Mouse (Mus musculus) neural tube, embryonic 14.5 days (tissue): ENCODE measurements at regions not wholly inside any gene's neighbourhood (a gene's known extent, or its start where the extent isn't known, plus 50 kb on each side); places are given as distances from the start of the nearest gene placed in this dataset.

Source experiments
- ATAC-seq: fragments of 200-750 bp; cut with Nextera tagmentation; 2 replicates; pipeline ENCODE4 v1.8.0; 2017; ENCODE audit warnings: low read depth, mild to moderate bottlenecking, moderate TSS enrichment, moderate library complexity
- H3K27ac ChIP-seq: fragments of 300-500 bp; sonication (generic); 2 replicates; pipeline ENCODE4 v1.5.1; 2014; ENCODE audit warnings: low read depth, mild to moderate bottlenecking, control low read depth, low read length, moderate library complexity, mixed read lengths
- H3K27me3 ChIP-seq: fragments of 300-500 bp; sonication (generic); 2 replicates; pipeline ENCODE4 v1.6.1; 2014; ENCODE audit warnings: low read length; ENCODE audit not compliant: control insufficient read depth, insufficient read depth
- H3K36me3 ChIP-seq: fragments of 300-500 bp; sonication (generic); 2 replicates; pipeline ENCODE4 v1.6.1; 2014; ENCODE audit warnings: low read length, mixed read lengths; ENCODE audit not compliant: control insufficient read depth, insufficient read depth
- H3K4me1 ChIP-seq: fragments of 300-500 bp; sonication (generic); 2 replicates; pipeline ENCODE4 v1.6.1; 2014; ENCODE audit warnings: low read length; ENCODE audit not compliant: control insufficient read depth, insufficient read depth
- H3K4me2 ChIP-seq: fragments of 300-500 bp; sonication (generic); 2 replicates; pipeline ENCODE4 v1.6.1; 2014; ENCODE audit warnings: mild to moderate bottlenecking, low read depth, low read length, control low read depth
- H3K4me3 ChIP-seq: fragments of 300-500 bp; sonication (generic); 2 replicates; pipeline ENCODE4 v1.5.1; 2014; ENCODE audit warnings: low read depth, low read length, control low read depth, mixed read lengths
- H3K9ac ChIP-seq: fragments of 300-500 bp; sonication (generic); replicated peaks from 2 replicates; pipeline ENCODE4 v1.6.1; 2014; ENCODE audit warnings: low read depth, mild to moderate bottlenecking, control low read depth, low read length, mixed read lengths
- H3K9me3 ChIP-seq: fragments of 300-500 bp; sonication (generic); 2 replicates; pipeline ENCODE4 v1.6.1; 2016; ENCODE audit warnings: low read length; ENCODE audit not compliant: control insufficient read depth
- WGBS: fragments of 180-500 bp; shearing (Covaris S2); extraction: QIAGEN DNeasy Blood & Tissue Kit; methylation state at CpG from one replicate; pipeline ENCODE4 v1.1.7; 2014; 5-methylcytosine and 5-hydroxymethylcytosine counted together

- H3K27me3 ChIP-seq = 0 out of 2 replicates have a peak, but pooled peaks cover 4% of the 10 kb centered on the region
Observed at GRCm38 (mm10) chr1:91734731-91735130, 66.5 kb upstream of the Twist2 start.

DNA sequence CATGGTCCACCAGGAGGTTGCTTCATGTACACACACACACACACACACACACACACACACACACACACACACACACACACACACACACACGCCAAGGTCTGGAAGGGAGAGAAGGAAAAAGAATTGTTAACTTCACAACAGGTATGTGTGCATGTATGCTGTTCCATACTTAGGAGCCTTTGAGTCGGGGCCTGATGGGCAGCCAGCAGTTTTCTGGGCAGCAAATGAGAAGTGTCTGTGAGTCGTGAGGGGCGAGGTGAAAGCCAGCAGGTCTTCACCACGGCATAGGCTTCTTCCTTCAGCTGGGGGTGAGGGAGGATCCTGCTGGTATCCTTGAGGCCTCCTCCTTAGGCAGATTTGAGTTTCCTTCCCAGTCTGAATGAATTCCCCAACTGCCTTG lies 65.8 kb upstream of the Twist2 start:
- Histone ChIP-seq H3K4me1 (peaks cover 8% of the 10 kb centered on the region; the same call in 1 of the 2 replicates), H3K9ac (no peak overlapping the region), H3K4me2 (no peak overlapping the region), H3K36me3 (no peaks in the 10 kb centered on the region), H3K9me3 (no peaks in the 10 kb centered on the region), H3K27me3 (0 out of 2 replicates have a peak, but pooled peaks cover 4% of the 10 kb centered on the region), H3K4me3 (no peak overlapping the region), H3K27ac (no peak overlapping the region)
- no peak for ATAC-seq
- WGBS = 78% methylated on average over 5 of the region's 5 CpGs

More at GRCm38 (mm10) chr1:91734731-91735130, 66.5 kb upstream of the Twist2 start:
- 92% methylated on average over 2 of the region's 2 CpGs for WGBS
- no peaks in the 10 kb centered on the region for H3K36me3 ChIP-seq
- H3K4me1 ChIP-seq = peaks cover 8% of the 10 kb centered on the region; the same call in 1 of the 2 replicates
- no peak overlapping the region for H3K4me2 ChIP-seq
- no peak overlapping the region for H3K27ac ChIP-seq
- H3K9ac ChIP-seq = no peak overlapping the region
- no peaks in the 10 kb centered on the region for H3K9me3 ChIP-seq
- ATAC-seq = no peak
- no peak overlapping the region for H3K4me3 ChIP-seq

GRCm38 (mm10) chr1:91740661-91741060 lies 60.6 kb upstream of the Twist2 start:
- H3K9ac ChIP-seq = no peak overlapping the region
- ATAC-seq = no peak
- WGBS = 90% methylated on average over 8 of the region's 8 CpGs

GRCm38 (mm10) chr1:91742031-91742430 lies 59.2 kb upstream of the Twist2 start:
- no peaks in the 10 kb centered on the region for H3K4me1 ChIP-seq
- no peaks in the 10 kb centered on the region for H3K36me3 ChIP-seq
- no peak overlapping the region for H3K9ac ChIP-seq
- no peak overlapping the region for H3K27ac ChIP-seq
- H3K9me3 ChIP-seq = no peaks in the 10 kb centered on the region
- H3K27me3 ChIP-seq = no peaks in the 10 kb centered on the region
- WGBS = 92% methylated on average over 7 of the region's 7 CpGs
- no peak overlapping the region for H3K4me3 ChIP-seq
- no peak for ATAC-seq
- H3K4me2 ChIP-seq = no peak overlapping the region

More at GRCm38 (mm10) chr1:91740661-91741060, 60.6 kb upstream of the Twist2 start:
- no peaks in the 10 kb centered on the region for H3K9me3 ChIP-seq
- no peak overlapping the region for H3K4me3 ChIP-seq
- H3K27ac ChIP-seq = no peak overlapping the region
- no peaks in the 10 kb centered on the region for H3K27me3 ChIP-seq
- H3K4me2 ChIP-seq = no peak overlapping the region
- no peaks in the 10 kb centered on the region for H3K4me1 ChIP-seq
- H3K36me3 ChIP-seq = no peaks in the 10 kb centered on the region

DNA sequence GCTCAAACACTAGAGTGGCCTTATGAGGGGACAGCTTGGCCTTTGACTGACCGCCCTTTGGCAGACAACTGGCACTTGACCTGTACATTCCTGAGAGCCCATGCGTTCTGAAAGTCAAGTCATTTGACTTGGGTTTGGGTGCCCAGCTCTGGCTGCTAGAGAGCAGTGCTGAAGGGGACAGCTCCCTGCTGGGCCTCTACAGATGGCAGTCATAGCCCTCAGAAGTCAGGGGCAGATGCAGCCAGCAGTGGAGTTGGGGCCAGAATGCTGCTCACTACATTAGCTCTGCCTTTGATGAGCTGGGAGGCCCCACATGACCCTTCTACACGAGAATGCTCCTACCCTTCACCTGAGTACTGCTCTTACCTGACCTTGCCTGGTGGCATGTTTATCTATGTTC lies 58.3 kb upstream of the Twist2 start:
- no peak for ATAC-seq
- no peaks in the 10 kb centered on the region for H3K36me3 ChIP-seq
- WGBS = 60% methylated on average over 3 of the region's 3 CpGs
- H3K9ac ChIP-seq = no peak overlapping the region
- no peaks in the 10 kb centered on the region for H3K9me3 ChIP-seq
- no peaks in the 10 kb centered on the region for H3K27me3 ChIP-seq
- H3K4me2 ChIP-seq = no peak overlapping the region
- H3K4me1 ChIP-seq = no peaks in the 10 kb centered on the region
- H3K4me3 ChIP-seq = no peak overlapping the region
- no peak overlapping the region for H3K27ac ChIP-seq

GRCm38 (mm10) chr1:91744076-91744475 lies 57.2 kb upstream of the Twist2 start:
- ATAC-seq = no peak
- no peaks in the 10 kb centered on the region for H3K9me3 ChIP-seq
- H3K4me2 ChIP-seq = no peak overlapping the region
- H3K27ac ChIP-seq = no peak overlapping the region
- H3K4me3 ChIP-seq = no peak overlapping the region
- no peak overlapping the region for H3K9ac ChIP-seq
- no peaks in the 10 kb centered on the region for H3K27me3 ChIP-seq
- H3K36me3 ChIP-seq = no peaks in the 10 kb centered on the region
- no peaks in the 10 kb centered on the region for H3K4me1 ChIP-seq
- WGBS = 93% methylated on average over 3 of the region's 3 CpGs

GRCm38 (mm10) chr1:91744701-91745100 lies 56.6 kb upstream of the Twist2 start:
- H3K9ac ChIP-seq = no peak overlapping the region
- no peak overlapping the region for H3K27ac ChIP-seq
- H3K36me3 ChIP-seq = no peaks in the 10 kb centered on the region
- WGBS = 91% methylated on average over 5 of the region's 5 CpGs
- H3K9me3 ChIP-seq = no peaks in the 10 kb centered on the region
- ATAC-seq = no peak
- no peaks in the 10 kb centered on the region for H3K4me1 ChIP-seq
- no peaks in the 10 kb centered on the region for H3K27me3 ChIP-seq
- H3K4me2 ChIP-seq = no peak overlapping the region
- no peak overlapping the region for H3K4me3 ChIP-seq

- Histone ChIP-seq H3K9me3 (no peaks in the 10 kb centered on the region), H3K27me3 (no peaks in the 10 kb centered on the region; the same call in 1 of the 2 replicates), H3K9ac (no peak overlapping the region), H3K4me1 (no peaks in the 10 kb centered on the region), H3K4me3 (no peak overlapping the region), H3K4me2 (no peak overlapping the region), H3K36me3 (no peaks in the 10 kb centered on the region), H3K27ac (no peak overlapping the region)
- WGBS = 36% methylated on average over 11 of the region's 11 CpGs
- no peak for ATAC-seq
Observed at GRCm38 (mm10) chr1:91747583-91747982, 53.7 kb upstream of the Twist2 start.
